Mouse (Mus musculus) CH12.LX (cell line): ENCODE measurements around the gene Wnt3a. TPM values are rescaled to one million over a fixed set of nuclear protein-coding genes. Genes with fewer than 3 reads are reported as not detected.

Source experiments
- DNase-seq: peaks from one replicate; pipeline ENCODE4 v3.0.0-alpha.2; 2013; ENCODE audit errors: extremely low read depth
- H3K27ac ChIP-seq: 2 replicates; pipeline ENCODE4 v1.5.1; 2012; ENCODE audit warnings: low read depth, mild to moderate bottlenecking, control low read depth, moderate library complexity; ENCODE audit not compliant: insufficient read depth
- H3K27me3 ChIP-seq: replicated peaks from 2 replicates; pipeline ENCODE3; 2012; ENCODE audit warnings: inconsistent platforms
- H3K36me3 ChIP-seq, 2 experiments: replicated peaks in 1 of 2; 2 replicates each; pipeline versions ENCODE3 to v1.6.1; 2012; ENCODE audit warnings: inconsistent platforms in 1 of 2, low read length in 1 of 2, mild to moderate bottlenecking in 1 of 2, mixed read lengths in 1 of 2, moderate library complexity in 1 of 2; ENCODE audit not compliant: control insufficient read depth in 1 of 2, insufficient read depth in 1 of 2
- H3K4me1 ChIP-seq, 2 experiments: 2 replicates each; pipeline ENCODE4 v1.6.1; 2012; ENCODE audit warnings: inconsistent platforms in 1 of 2, moderate library complexity in 1 of 2; ENCODE audit not compliant: insufficient read depth in 2 of 2, control insufficient read depth in 1 of 2
- H3K4me2 ChIP-seq: 2 replicates; pipeline ENCODE4 v1.6.1; 2012; ENCODE audit warnings: low read depth, mild to moderate bottlenecking, control low read depth; ENCODE audit not compliant: poor library complexity, insufficient read depth, severe bottlenecking
- H3K4me3 ChIP-seq, 3 experiments: fragments of 150-350 bp in 1 of 3; sonication (generic) in 1 of 3; replicated peaks in 1 of 3; 2 replicates each; pipeline versions ENCODE3 to v1.5.1; 2011 to 2012; ENCODE audit warnings: low read depth in 2 of 3, low read length in 2 of 3, mild to moderate bottlenecking in 2 of 3, moderate library complexity in 2 of 3, control low read depth in 1 of 3, improper control_type of control experiment in 1 of 3, inconsistent platforms in 1 of 3, mixed read lengths in 1 of 3; ENCODE audit not compliant: poor library complexity in 1 of 3
- H3K79me2 ChIP-seq: replicated peaks from 2 replicates; pipeline ENCODE4 v1.6.1; 2012; ENCODE audit warnings: mild to moderate bottlenecking, moderate library complexity; ENCODE audit not compliant: control insufficient read depth, poor library complexity, insufficient read depth, severe bottlenecking; ENCODE audit errors: extremely low read depth
- H3K9ac ChIP-seq: 2 replicates; pipeline ENCODE4 v1.6.1; 2012; ENCODE audit warnings: low read depth, mild to moderate bottlenecking, control low read depth, moderate library complexity; ENCODE audit not compliant: insufficient read depth
- H3K9me3 ChIP-seq: replicated peaks from 2 replicates; pipeline ENCODE3; 2012; ENCODE audit warnings: low read length, inconsistent platforms, mixed read lengths
- BHLHE40 ChIP-seq: IDR thresholded peaks from 2 replicates; pipeline ENCODE4 v1.6.1; 2011; ENCODE audit warnings: mild to moderate bottlenecking, low read depth, low read length, improper control_type of control experiment
- CHD1 ChIP-seq: IDR thresholded peaks from 2 replicates; pipeline ENCODE4 v1.6.1; 2012; ENCODE audit warnings: low read depth, low read length, improper control_type of control experiment, inconsistent platforms
- CHD2 ChIP-seq: IDR thresholded peaks from 2 replicates; pipeline ENCODE4 v1.6.1; 2011; ENCODE audit warnings: low read length, improper control_type of control experiment
- CTCF ChIP-seq, 2 experiments: IDR thresholded peaks in 1 of 2; conservative IDR thresholded peaks in 1 of 2; 2 replicates each; pipeline ENCODE4 v1.5.1; 2011 to 2012; ENCODE audit warnings: low read depth in 2 of 2, low read length in 2 of 2, improper control_type of control experiment in 1 of 2, inconsistent platforms in 1 of 2, mild to moderate bottlenecking in 1 of 2, moderate library complexity in 1 of 2
- E2F4 ChIP-seq: IDR thresholded peaks from 2 replicates; pipeline ENCODE4 v1.6.1; 2011; ENCODE audit warnings: low read depth, low read length, improper control_type of control experiment; ENCODE audit not compliant: insufficient replicate concordance
- ELF1 ChIP-seq: IDR thresholded peaks from 2 replicates; pipeline ENCODE4 v1.6.1; 2014; ENCODE audit warnings: low read depth, mild to moderate bottlenecking, inconsistent platforms, low read length, improper control_type of control experiment
- ETS1 ChIP-seq: conservative IDR thresholded peaks from 2 replicates; pipeline ENCODE4 v1.6.1; 2012; ENCODE audit warnings: low read depth, mild to moderate bottlenecking, inconsistent platforms, low read length, improper control_type of control experiment, moderate library complexity
- GABPA ChIP-seq: IDR thresholded peaks from 2 replicates; pipeline ENCODE4 v1.6.1; 2012; ENCODE audit warnings: low read depth, low read length, improper control_type of control experiment, inconsistent platforms; ENCODE audit not compliant: insufficient replicate concordance
- IRF4 ChIP-seq: IDR thresholded peaks from 2 replicates; pipeline ENCODE4 v1.6.1; 2014; ENCODE audit warnings: low read depth, mild to moderate bottlenecking, inconsistent platforms, low read length, improper control_type of control experiment
- JUN ChIP-seq: IDR thresholded peaks from 2 replicates; pipeline ENCODE4 v1.6.1; 2011; ENCODE audit warnings: low read depth, mild to moderate bottlenecking, low read length, improper control_type of control experiment, moderate library complexity; ENCODE audit not compliant: insufficient read depth
- JUND ChIP-seq: conservative IDR thresholded peaks from 2 replicates; pipeline ENCODE4 v1.6.1; 2011; ENCODE audit warnings: low read depth, low read length, improper control_type of control experiment
- MAFK ChIP-seq: IDR thresholded peaks from 2 replicates; pipeline ENCODE4 v1.6.1; 2011; ENCODE audit warnings: low read length, improper control_type of control experiment; ENCODE audit not compliant: insufficient replicate concordance
- MAX ChIP-seq: IDR thresholded peaks from 2 replicates; pipeline ENCODE4 v1.6.1; 2011; ENCODE audit warnings: low read length, improper control_type of control experiment
- MAZ ChIP-seq: IDR thresholded peaks from 2 replicates; pipeline ENCODE4 v1.6.1; 2012; ENCODE audit warnings: low read depth, mild to moderate bottlenecking, inconsistent platforms, low read length, improper control_type of control experiment, moderate library complexity
- MEF2A ChIP-seq: IDR thresholded peaks from 2 replicates; pipeline ENCODE4 v1.6.1; 2014; ENCODE audit warnings: low read depth, mild to moderate bottlenecking, inconsistent platforms, low read length, improper control_type of control experiment, borderline replicate concordance
- MXI1 ChIP-seq: IDR thresholded peaks from 2 replicates; pipeline ENCODE4 v1.6.1; 2011; ENCODE audit warnings: mild to moderate bottlenecking, low read depth, low read length, improper control_type of control experiment
- MYC ChIP-seq: IDR thresholded peaks from 2 replicates; pipeline ENCODE4 v1.6.1; 2011; ENCODE audit warnings: low read depth, mild to moderate bottlenecking, improper control_type of control experiment, low read length
- NELFE ChIP-seq: IDR thresholded peaks from 2 replicates; pipeline ENCODE4 v1.6.1; 2011; ENCODE audit warnings: low read depth, low read length, improper control_type of control experiment
- NRF1 ChIP-seq: IDR thresholded peaks from 2 replicates; pipeline ENCODE4 v1.6.1; 2014; ENCODE audit warnings: low read depth, mild to moderate bottlenecking, inconsistent platforms, low read length, improper control_type of control experiment, moderate library complexity
- PAX5 ChIP-seq: IDR thresholded peaks from 2 replicates; pipeline ENCODE4 v1.6.1; 2012; ENCODE audit warnings: low read length, inconsistent platforms, mixed read lengths
- POLR2A ChIP-seq: IDR thresholded peaks from 2 replicates; pipeline ENCODE4 v1.6.1; 2011; ENCODE audit warnings: low read depth, mild to moderate bottlenecking, improper control_type of control experiment, low read length
- POLR2AphosphoS2 ChIP-seq: IDR thresholded peaks from 2 replicates; pipeline ENCODE4 v1.6.1; 2011; ENCODE audit warnings: low read depth, low read length, improper control_type of control experiment
- RAD21 ChIP-seq: IDR thresholded peaks from 2 replicates; pipeline ENCODE4 v1.6.1; 2011; ENCODE audit warnings: low read depth, mild to moderate bottlenecking, low read length, improper control_type of control experiment, moderate library complexity
- RCOR1 ChIP-seq: conservative IDR thresholded peaks from 2 replicates; pipeline ENCODE4 v1.6.1; 2012; ENCODE audit warnings: low read depth, mild to moderate bottlenecking, inconsistent platforms, low read length, improper control_type of control experiment
- SIN3A ChIP-seq: IDR thresholded peaks from 2 replicates; pipeline ENCODE4 v1.6.1; 2012; ENCODE audit warnings: low read length, improper control_type of control experiment, inconsistent platforms
- SMC3 ChIP-seq: IDR thresholded peaks from 2 replicates; pipeline ENCODE4 v1.6.1; 2011; ENCODE audit warnings: low read depth, low read length, improper control_type of control experiment
- TBP ChIP-seq: conservative IDR thresholded peaks from 2 replicates; pipeline ENCODE4 v1.6.1; 2011; ENCODE audit warnings: low read depth, low read length, improper control_type of control experiment
- TCF12 ChIP-seq: IDR thresholded peaks from 2 replicates; pipeline ENCODE4 v1.6.1; 2014; ENCODE audit warnings: low read depth, mild to moderate bottlenecking, inconsistent platforms, low read length, improper control_type of control experiment
- UBTF ChIP-seq: IDR thresholded peaks from 2 replicates; pipeline ENCODE4 v1.6.1; 2012; ENCODE audit warnings: low read depth, mild to moderate bottlenecking, inconsistent platforms, low read length, improper control_type of control experiment, moderate library complexity
- USF2 ChIP-seq: conservative IDR thresholded peaks from 2 replicates; pipeline ENCODE4 v1.6.1; 2011; ENCODE audit warnings: low read depth, low read length, improper control_type of control experiment
- ZC3H11A ChIP-seq: IDR thresholded peaks from 2 replicates; pipeline ENCODE4 v1.6.1; 2012; ENCODE audit warnings: low read depth, mild to moderate bottlenecking, inconsistent platforms, low read length, improper control_type of control experiment
- ZKSCAN1 ChIP-seq: IDR thresholded peaks from 2 replicates; pipeline ENCODE4 v1.6.1; 2012; ENCODE audit warnings: low read depth, inconsistent platforms, low read length, improper control_type of control experiment, borderline replicate concordance
- ZMIZ1 ChIP-seq: IDR thresholded peaks from 2 replicates; pipeline ENCODE4 v1.6.1; 2012; ENCODE audit warnings: low read depth, mild to moderate bottlenecking, inconsistent platforms, low read length, improper control_type of control experiment
- ZNF384 ChIP-seq: IDR thresholded peaks from 2 replicates; pipeline ENCODE4 v1.6.1; 2012; ENCODE audit warnings: low read depth, low read length, improper control_type of control experiment, inconsistent platforms
- dilution Hi-C: fragments of 300-500 bp; cut with MboI; formaldehyde crosslinking; loops from 2 replicates; pipeline ENCODE4 v1.14.3; 2020; ENCODE audit warnings: low sequenced_read_pairs; ENCODE audit not compliant: extremely low pct_unique_long_range_greater_than_20kb, extremely low pct_ligation_motif_present
- in situ Hi-C: fragments of 300-500 bp; cut with MboI; formaldehyde crosslinking; loops from 3 replicates; pipeline ENCODE4 v1.14.3; 2019; ENCODE audit warnings: low sequenced_read_pairs, low pct_ligation_motif_present, low pct_unique_long_range_greater_than_20kb, mixed read lengths
- polyA plus RNA-seq: library from polyadenylated mRNA; unstranded; fragments of >175 nt; gene quantifications from 2 replicates; pipeline ENCODE4 v1.2.1, GENCODE M21; 2012; ENCODE audit warnings: low read depth; ENCODE audit not compliant: insufficient read length
- total RNA-seq, 2 experiments: library from RNA; depleted of rRNA; stranded (reverse); fragments of 300-350 nt in 1 of 2; fragments of >200 nt in 1 of 2; gene quantifications; 2 replicates each; pipeline ENCODE4 v1.2.3; 2012 to 2014

Gene Wnt3a
- total and polyA plus RNA-seq, 3 experiments = not detected

- Histone ChIP-seq H3K4me2 (no peak overlapping the region), H3K79me2 (no peaks in the 10 kb centered on the region), H3K36me3 (no peaks in the 10 kb centered on the region), H3K27ac (no peak overlapping the region), H3K4me1 (no peaks in the 10 kb centered on the region), H3K27me3 (peaks cover 81% of the 10 kb centered on the region), H3K4me3 (no peak overlapping the region), H3K9me3 (no peaks in the 10 kb centered on the region), H3K9ac (no peak overlapping the region)
- in situ Hi-C loops = loop anchor here (10.0 kb wide), 1 partner anchor 203 kb away; no protein-coding TSS in a partner anchor
- peak; percentile 27 for DNase-seq
- no peak for TF ChIP-seq ETS1
- no peak for TF ChIP-seq MYC
- no peak for TF ChIP-seq E2F4
- no peak for TF ChIP-seq RCOR1
- no peak for TF ChIP-seq POLR2AphosphoS2
- no peak for TF ChIP-seq ZMIZ1
- no peak for TF ChIP-seq TBP
- no peak for TF ChIP-seq CHD1
- TF ChIP-seq SIN3A = no peak
- no peak for TF ChIP-seq JUND
- TF ChIP-seq ZKSCAN1 = no peak
- no peak for TF ChIP-seq JUN
- TF ChIP-seq MAZ = no peak
- no peak for TF ChIP-seq ZNF384
- no peak for TF ChIP-seq MXI1
- no peak for TF ChIP-seq IRF4
- no peak for TF ChIP-seq MEF2A
- no peak for TF ChIP-seq MAFK
- peak; percentile 53; the same call in 1 of the 2 replicates for TF ChIP-seq ZC3H11A
- TF ChIP-seq USF2 = no peak
- TF ChIP-seq GABPA = no peak
- TF ChIP-seq NELFE = no peak
- TF ChIP-seq TCF12 = no peak
- no peak for TF ChIP-seq ELF1
- TF ChIP-seq CHD2 = no peak
- peak; percentile 82 for TF ChIP-seq SMC3
- TF ChIP-seq CTCF (conservative IDR thresholded peaks at IDR 0.05 in 1 of 2, IDR thresholded peaks at IDR 0.05 in 1 of 2; ENCODE audit: low read depth in 2 of 2, low read length in 2 of 2) = peak in 1 of 2 experiments; percentile 87; a peak in 3 of 4 replicates
- no peak for TF ChIP-seq NRF1
- no peak for TF ChIP-seq POLR2A
- TF ChIP-seq MAX = no peak
- no peak for TF ChIP-seq PAX5
- TF ChIP-seq RAD21 = peak; percentile 82
- TF ChIP-seq UBTF = no peak
- TF ChIP-seq BHLHE40 = no peak
- dilution Hi-C loops = no loop called here
These were observed 7.4 kb upstream of the Wnt3a start for GRCm38 (mm10) chr11:59297941-59298340.
